Mouse (Mus musculus) bone marrow macrophage, adult 2 months (primary cell): ENCODE results near the gene Gm20388. TPM values are rescaled to one million over a fixed set of nuclear protein-coding genes. Genes with fewer than 3 reads are reported as not detected.

ENCODE experiments used
- H3K27ac ChIP-seq: 2 replicates; pipeline ENCODE4 v1.5.1; 2012; ENCODE audit warnings: low read depth, low read length; ENCODE audit not compliant: insufficient read depth
- H3K4me1 ChIP-seq: 2 replicates; pipeline ENCODE4 v1.6.1; 2012; ENCODE audit warnings: low read length; ENCODE audit not compliant: control insufficient read depth, insufficient read depth
- H3K4me3 ChIP-seq: 2 replicates; pipeline ENCODE4 v1.5.1; 2012; ENCODE audit warnings: mild to moderate bottlenecking, low read length, moderate library complexity; ENCODE audit not compliant: insufficient read depth
- CTCF ChIP-seq: IDR thresholded peaks from 2 replicates; pipeline ENCODE4 v1.5.1; 2012; ENCODE audit warnings: low read depth, mild to moderate bottlenecking, low read length, moderate library complexity
- POLR2A ChIP-seq: IDR thresholded peaks from 2 replicates; pipeline ENCODE4 v1.6.1; 2012; ENCODE audit warnings: mild to moderate bottlenecking, low read depth, low read length, borderline replicate concordance
- polyA plus RNA-seq: library from polyadenylated mRNA; stranded (reverse); fragments of >200 nt; gene quantifications from 2 replicates; pipeline ENCODE4 v1.2.4, GENCODE M21; 2012; ENCODE audit not compliant: missing spikeins, insufficient read depth, insufficient read length

Gm20388 gene
- polyA plus RNA-seq, 1 experiment, result 32.7 TPM

DNA sequence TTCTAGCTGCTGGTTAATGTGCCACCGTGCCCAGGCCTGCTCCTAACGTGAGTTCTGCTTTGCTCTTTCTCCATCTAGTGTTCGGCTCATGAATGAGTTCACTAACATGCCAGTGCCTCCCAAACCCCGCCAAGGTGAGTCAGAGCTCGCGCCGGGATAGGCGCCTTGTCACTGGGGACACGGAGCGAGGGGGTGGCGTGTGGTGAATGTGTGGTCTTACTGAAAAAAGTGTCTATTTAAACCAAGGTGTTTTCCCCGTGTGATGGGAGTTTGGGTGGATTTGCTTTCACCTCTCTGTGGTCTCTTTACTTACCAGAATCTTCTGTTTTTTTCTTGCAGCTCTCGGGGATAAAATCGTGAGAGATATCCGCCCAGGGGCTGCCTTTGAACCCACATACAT lies 37.7 kb downstream of the Gm20388 start:
- Histone ChIP-seq H3K4me1 (no peaks in the 10 kb centered on the region), H3K4me3 (no peak overlapping the region), H3K27ac (no peak overlapping the region)
- TF ChIP-seq CTCF, result no peak
- TF ChIP-seq POLR2A, result no peak

GRCm38 (mm10) chr8:119952282-119952681 lies 41.6 kb downstream of the Gm20388 start:
- no peak overlapping the region for H3K4me3 ChIP-seq
- no peak for TF ChIP-seq CTCF
- TF ChIP-seq POLR2A, result no peak
- no peak overlapping the region for H3K27ac ChIP-seq
- no peaks in the 10 kb centered on the region for H3K4me1 ChIP-seq

- Histone ChIP-seq H3K4me1 (no peaks in the 10 kb centered on the region), H3K27ac (no peak overlapping the region), H3K4me3 (no peak overlapping the region)
- TF ChIP-seq CTCF (no peak), POLR2A (no peak)
Observed at GRCm38 (mm10) chr8:119952747-119953146, 42.1 kb downstream of the Gm20388 start.

DNA sequence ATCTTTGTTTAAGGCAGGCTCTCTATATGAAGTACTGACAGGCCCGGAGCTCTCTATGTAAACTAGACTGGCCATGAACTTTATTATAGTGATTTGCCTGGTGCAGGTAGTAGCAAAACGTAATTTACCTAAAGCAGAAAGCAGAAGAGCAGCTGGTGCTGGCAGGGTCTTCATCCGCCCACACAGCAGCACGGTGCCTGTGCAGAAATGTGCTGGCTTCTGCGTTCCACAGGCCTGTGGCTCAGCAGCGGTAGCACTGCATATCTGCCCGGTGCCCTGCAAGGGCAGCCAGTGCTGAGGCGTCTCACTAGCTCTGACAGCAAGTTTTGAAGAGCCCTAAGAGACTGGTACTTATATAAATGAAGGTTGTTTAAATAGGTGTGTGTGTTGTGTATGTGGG lies 44.7 kb downstream of the Gm20388 start:
- H3K27ac ChIP-seq, result no peak overlapping the region
- H3K4me1 ChIP-seq, result no peaks in the 10 kb centered on the region
- no peak overlapping the region for H3K4me3 ChIP-seq
- TF ChIP-seq POLR2A, result no peak
- no peak for TF ChIP-seq CTCF

DNA sequence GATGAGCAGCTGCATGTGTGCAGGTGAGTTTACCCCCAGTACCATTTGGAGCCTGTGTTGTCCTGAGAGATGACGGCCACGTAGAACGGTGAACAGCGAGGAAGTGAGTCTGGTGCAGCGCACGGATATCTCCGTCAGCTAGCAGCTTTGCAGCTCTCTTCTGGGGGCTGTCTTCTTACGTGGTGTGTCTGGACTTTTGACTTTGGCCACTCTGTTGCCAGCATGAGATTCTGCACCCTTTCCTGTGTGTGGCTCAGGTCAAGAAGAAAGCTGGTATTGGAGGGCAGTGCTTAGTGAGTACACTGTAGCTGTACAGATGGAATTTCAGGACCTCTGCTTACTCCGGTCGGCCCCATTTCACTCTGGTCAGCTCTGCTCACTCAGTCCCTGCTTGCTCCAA lies 47.4 kb downstream of the Gm20388 start:
- no peak overlapping the region for H3K27ac ChIP-seq
- no peak overlapping the region for H3K4me3 ChIP-seq
- H3K4me1 ChIP-seq, result peaks cover 2% of the 10 kb centered on the region; the same call in 1 of the 2 replicates
- TF ChIP-seq POLR2A (no peak), CTCF (no peak)

DNA sequence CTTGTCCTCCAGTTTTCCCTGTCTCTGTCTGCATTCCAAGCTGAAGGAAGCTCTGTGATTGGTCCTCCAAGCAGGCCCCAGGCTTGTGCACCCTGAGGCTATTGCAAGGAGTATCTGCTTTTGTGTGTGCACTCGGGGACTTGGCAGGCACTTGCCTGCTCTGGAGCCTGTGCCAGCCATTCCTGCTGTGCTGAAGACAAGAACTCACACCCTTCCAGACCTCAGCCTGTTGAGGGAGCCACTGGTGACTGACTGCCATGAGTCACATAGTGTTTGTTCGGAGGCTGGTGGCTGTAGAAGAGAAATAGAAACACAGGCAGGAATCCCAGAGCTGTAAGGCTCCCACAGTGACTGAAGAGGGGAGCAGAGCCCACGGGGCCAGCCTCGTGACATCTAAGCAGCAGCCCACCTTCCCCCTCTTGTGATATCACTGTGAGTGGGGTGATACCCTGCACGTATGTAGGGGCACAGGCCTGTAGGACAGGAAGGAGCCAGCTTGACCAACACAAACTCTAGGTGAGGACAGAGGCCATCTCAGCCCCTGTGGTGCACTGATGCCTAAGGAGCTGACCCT lies 50.0 kb downstream of the Gm20388 start:
- no peak overlapping the region for H3K27ac ChIP-seq
- TF ChIP-seq CTCF (no peak), POLR2A (no peak)
- peaks cover 2% of the 10 kb centered on the region; the same call in 1 of the 2 replicates for H3K4me1 ChIP-seq
- no peak overlapping the region for H3K4me3 ChIP-seq

DNA sequence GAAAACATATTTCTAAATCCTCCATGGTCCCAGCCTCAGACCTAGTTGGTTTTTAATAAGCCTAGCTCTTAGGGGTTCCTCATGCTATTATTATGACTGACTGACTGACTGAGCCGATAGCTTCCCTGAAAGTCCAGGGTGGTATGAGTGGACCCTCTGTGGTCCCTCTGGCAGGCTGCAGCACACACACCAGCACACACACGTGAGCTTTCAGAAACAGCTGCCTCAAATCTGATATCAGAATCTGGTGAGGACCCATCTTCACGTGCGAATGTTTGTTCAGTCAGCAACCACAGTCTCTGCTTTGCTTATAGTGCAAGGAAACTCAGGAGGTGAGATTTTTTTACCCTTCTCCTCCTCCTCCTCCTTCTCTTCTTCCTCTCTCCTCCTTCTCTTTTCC lies 54.2 kb downstream of the Gm20388 start:
- TF ChIP-seq CTCF (no peak), POLR2A (no peak)
- H3K4me3 ChIP-seq, result no peak overlapping the region
- peaks cover 2% of the 10 kb centered on the region; the same call in 1 of the 2 replicates for H3K4me1 ChIP-seq
- no peak overlapping the region for H3K27ac ChIP-seq

DNA sequence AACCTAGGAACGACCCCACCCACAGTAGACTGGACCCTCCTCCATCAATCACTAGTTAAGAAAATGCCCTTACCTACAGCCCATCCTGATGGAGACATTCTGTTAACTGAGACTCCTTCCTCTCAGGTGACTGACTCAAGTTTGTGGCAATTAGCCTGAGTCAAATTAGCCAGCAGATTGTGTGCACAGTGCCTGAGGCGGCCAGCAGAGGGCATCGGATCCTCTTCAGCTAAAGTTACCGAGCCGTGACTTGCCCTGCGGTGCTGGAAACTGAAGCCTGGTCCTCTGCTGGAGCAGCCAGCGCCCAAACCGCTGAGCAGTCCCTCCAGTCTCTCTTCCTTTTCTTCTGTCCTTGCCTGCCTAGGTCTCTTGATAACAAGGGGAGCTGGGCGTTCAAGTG lies 56.8 kb downstream of the Gm20388 start:
- H3K4me1 ChIP-seq, result no peaks in the 10 kb centered on the region
- H3K4me3 ChIP-seq, result no peak overlapping the region
- H3K27ac ChIP-seq, result no peak overlapping the region
- TF ChIP-seq POLR2A, result no peak
- no peak for TF ChIP-seq CTCF

GRCm38 (mm10) chr8:119970169-119970568 lies 59.5 kb downstream of the Gm20388 start:
- Histone ChIP-seq H3K4me3 (no peak overlapping the region), H3K27ac (no peak overlapping the region), H3K4me1 (no peaks in the 10 kb centered on the region)
- TF ChIP-seq POLR2A (no peak), CTCF (no peak)

- Histone ChIP-seq H3K27ac (no peak overlapping the region), H3K4me1 (no peaks in the 10 kb centered on the region), H3K4me3 (no peak overlapping the region)
- no peak for TF ChIP-seq POLR2A
- no peak for TF ChIP-seq CTCF
Observed at GRCm38 (mm10) chr8:119972558-119972957, 61.9 kb downstream of the Gm20388 start.
